Mouse (Mus musculus): ENCODE results near the gene Cd37. TPM values are rescaled to one million over a fixed set of nuclear protein-coding genes. Genes with fewer than 3 reads are reported as not detected.

Gene Cd37
- 1 to 10 TPM; 2.1 to 3.6 TPM for total RNA-seq (2021)

- DNase-seq: no peak
These were observed at the start of gene Cd37 for GRCm38 (mm10) chr7:45238723-45239496. Gene Cd37 (minus strand): TSS chr7:45239115.

- DNase-seq: no peak
These were observed 47.6 kb upstream of the Cd37 start for GRCm38 (mm10) chr7:45286486-45286885.

GRCm38 (mm10) chr7:45277136-45277760 is 38.3 kb upstream of the Cd37 start, which contains the start of gene Slc6a21:
Gene Slc6a21 (plus strand): TSS chr7:45277513.
- peak; percentile 83 for DNase-seq

GRCm38 (mm10) chr7:45273672-45274071 is 34.8 kb upstream of the Cd37 start:
- no peak for DNase-seq

GRCm38 (mm10) chr7:45272786-45273412 is 34.0 kb upstream of the Cd37 start:
- DNase-seq: no peak

GRCm38 (mm10) chr7:45265518-45265917 is 26.6 kb upstream of the Cd37 start:
- DNase-seq: no peak

- no peak for DNase-seq
These were observed 25.4 kb upstream of the Cd37 start for GRCm38 (mm10) chr7:45264348-45264747.

GRCm38 (mm10) chr7:45263006-45263607 is 24.2 kb upstream of the Cd37 start:
- DNase-seq: no peak

GRCm38 (mm10) chr7:45262266-45262665 is 23.4 kb upstream of the Cd37 start:
- DNase-seq: peak; percentile 29

- DNase-seq: no peak
These were observed 20.4 kb upstream of the Cd37 start for GRCm38 (mm10) chr7:45259281-45259680.

GRCm38 (mm10) chr7:45257063-45257840 is 18.3 kb upstream of the Cd37 start:
- no peak for DNase-seq

GRCm38 (mm10) chr7:45255822-45256221 is 16.9 kb upstream of the Cd37 start:
- DNase-seq: peak; percentile 40

- DNase-seq: no peak
These were observed 14.9 kb upstream of the Cd37 start for GRCm38 (mm10) chr7:45253806-45254205.

- no peak for DNase-seq
These were observed 8.8 kb upstream of the Cd37 start for GRCm38 (mm10) chr7:45247666-45248065.

GRCm38 (mm10) chr7:45241389-45241749 is 2.5 kb upstream of the Cd37 start:
- DNase-seq: no peak

- DNase-seq: peak; percentile 41
These were observed 1.9 kb upstream of the Cd37 start, which contains the start of gene Slc6a16 for GRCm38 (mm10) chr7:45240633-45241388. Gene Slc6a16 (plus strand): TSS chr7:45241085.

- no peak for DNase-seq
These were observed 1.2 kb upstream of the Cd37 start for GRCm38 (mm10) chr7:45240109-45240508.

- DNase-seq: no peak
These were observed 892 bp downstream of the Cd37 start for GRCm38 (mm10) chr7:45237747-45238699.

GRCm38 (mm10) chr7:45235656-45236180 is 3.2 kb downstream of the Cd37 start:
- peak; percentile 32 for DNase-seq

All from heart, postnatal 4 days (tissue).